Mouse (Mus musculus) neural tube, embryonic 13.5 days (tissue): ENCODE measurements around the gene Bhlhe23. TPM values are rescaled to one million over a fixed set of nuclear protein-coding genes. Genes with fewer than 3 reads are reported as not detected.

ENCODE experiments used
- polyA plus RNA-seq: library from polyadenylated mRNA; unstranded; fragments of >200 nt; fragmentation: Nextera tagmentation; extraction: Ambion mirVana; gene quantifications from 2 replicates; pipeline ENCODE4 v1.2.1, GENCODE M21; 2015

The Bhlhe23 gene
- polyA plus RNA-seq, 1 experiment from 2014 or later: 4.2 TPM

Other genes with a start within 250 kb of the Bhlhe23 start
- 40.1 and 43.8 TPM in 2 replicates for gene Mrgbp, start 195.6 kb downstream of the Bhlhe23 start, polyA plus RNA-seq
- gene Ogfr, start 187.7 kb downstream of the Bhlhe23 start, polyA plus RNA-seq: 79.3 and 80.9 TPM in 2 replicates
- gene Col9a3, start 179.1 kb downstream of the Bhlhe23 start, polyA plus RNA-seq: 69.2 and 73.5 TPM in 2 replicates
- 0.40 and 0.55 TPM in 2 replicates for gene Tcfl5, start 134.2 kb downstream of the Bhlhe23 start, polyA plus RNA-seq
- gene Dido1, start 66.9 kb downstream of the Bhlhe23 start, polyA plus RNA-seq: 21.8 and 24.1 TPM in 2 replicates
- 55.6 and 59.1 TPM in 2 replicates for gene Gid8, start 66.8 kb downstream of the Bhlhe23 start, polyA plus RNA-seq
- 0.21 and 0.35 TPM in 2 replicates for gene Slc17a9, start 51.6 kb downstream of the Bhlhe23 start, polyA plus RNA-seq
- gene Ythdf1, start 144.0 kb upstream of the Bhlhe23 start, polyA plus RNA-seq: 50.7 and 55.9 TPM in 2 replicates
- gene Birc7, start 152.1 kb upstream of the Bhlhe23 start, polyA plus RNA-seq: 0.43 and 0.60 TPM in 2 replicates
- 88.1 and 106 TPM in 2 replicates for gene Nkain4, start 177.8 kb upstream of the Bhlhe23 start, polyA plus RNA-seq
- 106 and 108 TPM in 2 replicates for gene Arfgap1, start 190.3 kb upstream of the Bhlhe23 start, polyA plus RNA-seq
- gene Col20a1, start 209.6 kb upstream of the Bhlhe23 start, polyA plus RNA-seq: 0.62 and 1.2 TPM in 2 replicates